Mouse (Mus musculus) layer of hippocampus, adult 2 months (tissue): ENCODE data around the gene Ino80. TPM values are rescaled to one million over a fixed set of nuclear protein-coding genes. Genes with fewer than 3 reads are reported as not detected.
A peak's percentile ranks its signal among the peaks of the same experiment; 100 is the strongest.

Experiments used
- DNase-seq, 2 experiments: peaks; one replicate each; pipeline ENCODE4 v3.0.0; 2022; ENCODE audit warnings: low spot score in 2 of 2
- H3K27ac ChIP-seq: fragments of 200-600 bp; 2 replicates; pipeline ENCODE4 v1.8.1; 2022
- H3K4me3 ChIP-seq: fragments of 200-600 bp; 2 replicates; pipeline ENCODE4 v1.8.1; 2022; ENCODE audit warnings: mild to moderate bottlenecking
- CTCF ChIP-seq: fragments of 200-600 bp; conservative IDR thresholded peaks from 2 replicates; pipeline ENCODE4 v1.8.1; 2022; ENCODE audit warnings: antibody characterized with exemption, mild to moderate bottlenecking, moderate library complexity
- total RNA-seq, 2 experiments: library from RNA; stranded (reverse); gene quantifications; 2 replicates each; pipeline ENCODE4 v1.2.3; 2021

Gene Ino80
- total RNA-seq, 2 experiments from 2014 or later: 21.0 to 21.6 TPM

GRCm38 (mm10) chr2:119358249-119358648, 119.2 kb downstream of the Ino80 start:
- H3K27ac ChIP-seq: no peak overlapping the region
- no peak overlapping the region for H3K4me3 ChIP-seq
- no peak for TF ChIP-seq CTCF
- no peak for DNase-seq

GRCm38 (mm10) chr2:119356805-119357204, 120.7 kb downstream of the Ino80 start:
- Histone ChIP-seq H3K27ac (no peak overlapping the region), H3K4me3 (no peak overlapping the region)
- no peak for DNase-seq
- no peak for TF ChIP-seq CTCF

GRCm38 (mm10) chr2:119356310-119356709, 121.2 kb downstream of the Ino80 start:
- DNase-seq: no peak
- H3K27ac ChIP-seq: no peak overlapping the region
- H3K4me3 ChIP-seq: no peak overlapping the region
- no peak for TF ChIP-seq CTCF

GRCm38 (mm10) chr2:119355651-119356050, 121.8 kb downstream of the Ino80 start:
- no peak overlapping the region for H3K27ac ChIP-seq
- peak; percentile 19; the same call in 1 of the 2 replicates for TF ChIP-seq CTCF

GRCm38 (mm10) chr2:119355089-119355488, 122.4 kb downstream of the Ino80 start:
- DNase-seq: no peak
- H3K4me3 ChIP-seq: no peak overlapping the region
- H3K27ac ChIP-seq: no peak overlapping the region
- no peak for TF ChIP-seq CTCF

More at GRCm38 (mm10) chr2:119355651-119356050, 121.8 kb downstream of the Ino80 start:
- no peak for DNase-seq
- H3K4me3 ChIP-seq: no peak overlapping the region

GRCm38 (mm10) chr2:119353707-119354106, 123.8 kb downstream of the Ino80 start:
- H3K4me3 ChIP-seq: no peak overlapping the region
- DNase-seq: no peak
- TF ChIP-seq CTCF: no peak

GRCm38 (mm10) chr2:119350555-119351486, 126.7 kb downstream of the Ino80 start, which contains the start of gene Chac1:
Gene Chac1 (plus strand): TSS chr2:119351229.
- H3K4me3 ChIP-seq: peak within 1 kb of the TSS; percentile 83
- peak within 1 kb of the TSS; percentile 87 for H3K27ac ChIP-seq
- no peak for TF ChIP-seq CTCF
- peak; percentile 92 to 94 for DNase-seq

More at GRCm38 (mm10) chr2:119353707-119354106, 123.8 kb downstream of the Ino80 start:
- H3K27ac ChIP-seq: no peak overlapping the region

GRCm38 (mm10) chr2:119344537-119345138, 132.8 kb downstream of the Ino80 start:
- TF ChIP-seq CTCF: no peak
- H3K27ac ChIP-seq: no peak overlapping the region

GRCm38 (mm10) chr2:119337425-119338265, 139.8 kb downstream of the Ino80 start:
- DNase-seq: peak; percentile 67 to 87
- Histone ChIP-seq H3K4me3 (peak overlapping the region; percentile 60), H3K27ac (peak overlapping the region; percentile 76)
- peak; percentile 99 for TF ChIP-seq CTCF

More at GRCm38 (mm10) chr2:119344537-119345138, 132.8 kb downstream of the Ino80 start:
- no peak for DNase-seq
- H3K4me3 ChIP-seq: no peak overlapping the region

- Histone ChIP-seq H3K4me3 (no peak overlapping the region), H3K27ac (peak overlapping the region; percentile 76; the same call in 1 of the 2 replicates)
- no peak for TF ChIP-seq CTCF
- no peak for DNase-seq
Measured at GRCm38 (mm10) chr2:119336470-119336869, 141.0 kb downstream of the Ino80 start.

GRCm38 (mm10) chr2:119336002-119336401, 141.5 kb downstream of the Ino80 start:
- TF ChIP-seq CTCF: no peak
- no peak overlapping the region for H3K4me3 ChIP-seq
- no peak overlapping the region for H3K27ac ChIP-seq
- DNase-seq: no peak

- no peak for TF ChIP-seq CTCF
- Histone ChIP-seq H3K27ac (no peak overlapping the region), H3K4me3 (no peak overlapping the region)
- no peak for DNase-seq
Measured at GRCm38 (mm10) chr2:119335535-119335934, 142.0 kb downstream of the Ino80 start.
